Mouse (Mus musculus) layer of hippocampus, postnatal 14 days (tissue): ENCODE results near the gene Camta1. TPM values are rescaled to one million over a fixed set of nuclear protein-coding genes. Genes with fewer than 3 reads are reported as not detected.
A peak's percentile ranks its signal among the peaks of the same experiment; 100 is the strongest.

Experiments
- DNase-seq, 2 experiments: peaks; one replicate each; pipeline ENCODE4 v3.0.0; 2021 to 2022; ENCODE audit warnings: low spot score in 2 of 2, mixed read lengths in 1 of 2
- total RNA-seq, 2 experiments: library from RNA; stranded (reverse); gene quantifications; 2 replicates each; pipeline ENCODE4 v1.2.3; 2021

Camta1 gene
- total RNA-seq, 2 experiments from 2014 or later, result 230 to 235 TPM

GRCm38 (mm10) chr4:151539167-151539525 is 322.5 kb downstream of the Camta1 start:
- DNase-seq, result no peak

GRCm38 (mm10) chr4:151538446-151539166 is 323.1 kb downstream of the Camta1 start:
- DNase-seq, result no peak

- no peak for DNase-seq
Observed at GRCm38 (mm10) chr4:151535916-151536450, 325.7 kb downstream of the Camta1 start.

GRCm38 (mm10) chr4:151533451-151533850 is 328.2 kb downstream of the Camta1 start:
- no peak for DNase-seq

GRCm38 (mm10) chr4:151528436-151528835 is 333.2 kb downstream of the Camta1 start:
- DNase-seq, result peak in 1 of 2 experiments; percentile 70

- peak in 1 of 2 experiments; percentile 16 for DNase-seq
Observed at GRCm38 (mm10) chr4:151527763-151528162, 333.9 kb downstream of the Camta1 start.

GRCm38 (mm10) chr4:151520103-151520502 is 341.6 kb downstream of the Camta1 start:
- no peak for DNase-seq

- no peak for DNase-seq
Observed at GRCm38 (mm10) chr4:151519011-151519410, 342.7 kb downstream of the Camta1 start.

GRCm38 (mm10) chr4:151516998-151517799 is 344.5 kb downstream of the Camta1 start:
- peak in 1 of 2 experiments; percentile 29 for DNase-seq

GRCm38 (mm10) chr4:151515316-151515715 is 346.4 kb downstream of the Camta1 start:
- no peak for DNase-seq

GRCm38 (mm10) chr4:151511092-151511491 is 350.6 kb downstream of the Camta1 start:
- no peak for DNase-seq

- no peak for DNase-seq
Observed at GRCm38 (mm10) chr4:151510417-151510816, 351.3 kb downstream of the Camta1 start.

- DNase-seq, result no peak
Observed at GRCm38 (mm10) chr4:151506701-151507100, 355.0 kb downstream of the Camta1 start.

- no peak for DNase-seq
Observed at GRCm38 (mm10) chr4:151498481-151499276, 363.0 kb downstream of the Camta1 start.

GRCm38 (mm10) chr4:151496581-151496980 is 365.1 kb downstream of the Camta1 start:
- no peak for DNase-seq

- no peak for DNase-seq
Observed at GRCm38 (mm10) chr4:151495276-151495882, 366.3 kb downstream of the Camta1 start.

- DNase-seq, result no peak
Observed at GRCm38 (mm10) chr4:151492786-151493185, 368.9 kb downstream of the Camta1 start.

GRCm38 (mm10) chr4:151483977-151484313 is 377.7 kb downstream of the Camta1 start:
- no peak for DNase-seq

- DNase-seq, result peak; percentile 79 to 80
Observed at GRCm38 (mm10) chr4:151483299-151483976, 378.2 kb downstream of the Camta1 start.

GRCm38 (mm10) chr4:151480928-151481327 is 380.7 kb downstream of the Camta1 start:
- no peak for DNase-seq
